Mouse (Mus musculus) forebrain, embryonic 10.5 days (tissue): ENCODE measurements at regions not wholly inside any gene's neighbourhood (a gene's known extent, or its start where the extent isn't known, plus 50 kb on each side); places are given as distances from the start of the nearest gene placed in this dataset.
A peak's percentile ranks its signal among the peaks of the same experiment; 100 is the strongest.

Experiments used
- DNase-seq: peaks from one replicate; pipeline ENCODE4 v3.0.0-alpha.2; 2017; ENCODE audit warnings: low spot score; ENCODE audit errors: extremely low spot score
- H3K27ac ChIP-seq: fragments of 300-500 bp; sonication (generic); 2 replicates; pipeline ENCODE4 v1.5.1; 2016; ENCODE audit warnings: mild to moderate bottlenecking
- H3K27me3 ChIP-seq: fragments of 300-500 bp; sonication (generic); 2 replicates; pipeline ENCODE4 v1.6.1; 2016; ENCODE audit warnings: mild to moderate bottlenecking; ENCODE audit not compliant: poor library complexity, severe bottlenecking
- H3K36me3 ChIP-seq: fragments of 300-500 bp; sonication (generic); replicated peaks from 2 replicates; pipeline ENCODE4 v1.6.1; 2016; ENCODE audit warnings: mild to moderate bottlenecking, moderate library complexity
- H3K4me1 ChIP-seq: fragments of 300-500 bp; sonication (generic); 2 replicates; pipeline ENCODE4 v1.6.1; 2016
- H3K4me3 ChIP-seq: fragments of 300-500 bp; sonication (generic); 2 replicates; pipeline ENCODE4 v1.5.1; 2016; ENCODE audit warnings: mild to moderate bottlenecking, moderate library complexity
- H3K9me3 ChIP-seq: fragments of 300-500 bp; sonication (generic); 2 replicates; pipeline ENCODE4 v1.6.1; 2016; ENCODE audit warnings: mild to moderate bottlenecking, moderate library complexity
- WGBS: fragments of 180-500 bp; shearing (Covaris S2); methylation state at CpG from one replicate; pipeline ENCODE4 v1.1.7; 2016; 5-methylcytosine and 5-hydroxymethylcytosine counted together

DNA sequence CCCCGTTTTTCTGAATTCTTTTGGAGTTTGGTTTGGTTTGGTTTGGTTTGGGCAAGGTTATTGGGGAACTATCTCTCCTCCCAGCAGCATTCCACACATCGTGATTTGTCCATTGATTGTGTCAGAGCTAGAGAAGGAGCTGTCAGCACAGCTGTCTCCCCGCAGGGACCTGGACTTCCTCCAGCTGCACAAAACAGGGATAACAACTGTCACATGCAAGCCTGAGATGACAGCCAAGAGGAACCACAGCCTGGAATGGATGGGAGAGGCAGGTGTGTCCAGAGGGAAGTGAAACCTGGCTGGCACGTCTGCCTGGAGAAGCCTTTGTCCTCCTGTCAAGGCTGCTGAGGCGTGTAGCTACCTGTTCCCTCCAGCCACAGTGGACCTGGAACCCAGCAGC, 274.5 kb upstream of the Sulf2 start:
- WGBS, result 82% methylated on average over 5 of the region's 5 CpGs
- Histone ChIP-seq H3K4me3 (no peak overlapping the region), H3K36me3 (no peaks in the 10 kb centered on the region), H3K27ac (0 out of 2 replicates have a peak overlapping the region, but pooled peaks have one; percentile 8), H3K27me3 (peaks cover 37% of the 10 kb centered on the region), H3K4me1 (peaks cover 65% of the 10 kb centered on the region), H3K9me3 (no peaks in the 10 kb centered on the region)
- no peak for DNase-seq

DNA sequence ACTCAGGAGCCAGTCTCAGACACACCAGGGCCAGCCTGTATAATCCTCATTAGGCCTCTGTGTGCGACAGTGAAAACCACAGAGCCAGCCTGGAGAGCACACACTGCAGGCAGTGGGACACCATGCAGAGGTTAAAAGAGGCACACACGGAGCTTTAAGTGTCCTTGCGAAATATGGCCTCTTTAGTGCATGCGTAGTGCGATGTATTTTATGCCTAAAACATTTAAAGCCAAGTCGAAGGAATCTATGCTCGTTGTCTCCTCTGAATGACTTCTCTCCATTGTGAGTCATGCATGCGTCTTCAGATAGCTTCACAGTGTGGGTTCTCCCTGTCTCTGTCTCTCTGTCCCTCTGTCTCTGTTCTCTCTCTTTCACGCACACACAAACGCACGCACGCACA, 274.0 kb upstream of the Sulf2 start:
- peaks cover 41% of the 10 kb centered on the region for H3K27me3 ChIP-seq
- no peak for DNase-seq
- H3K27ac ChIP-seq, result no peak overlapping the region
- no peaks in the 10 kb centered on the region for H3K36me3 ChIP-seq
- H3K4me1 ChIP-seq, result peaks cover 62% of the 10 kb centered on the region
- H3K4me3 ChIP-seq, result no peak overlapping the region
- 89% methylated on average over 12 of the region's 12 CpGs for WGBS
- H3K9me3 ChIP-seq, result no peaks in the 10 kb centered on the region

DNA sequence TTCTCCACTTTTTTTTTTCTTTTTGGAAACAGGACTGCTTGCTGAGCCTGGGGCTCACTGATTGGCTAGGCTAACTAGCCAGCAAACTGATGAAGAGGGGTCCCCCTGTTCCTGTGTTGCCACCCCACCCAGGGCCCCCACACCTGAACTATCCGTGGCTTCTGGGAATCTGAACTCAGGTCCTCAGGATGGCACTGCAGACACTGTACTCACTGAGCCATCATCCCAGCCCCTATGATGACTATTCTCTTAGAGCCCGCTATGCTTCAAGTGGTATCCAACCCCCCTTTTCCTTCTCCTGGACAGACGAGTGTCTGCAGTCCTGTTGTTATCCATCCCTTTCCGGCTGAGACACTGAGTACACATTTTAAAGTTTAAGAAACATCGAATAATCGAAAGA, 271.9 kb upstream of the Sulf2 start:
- 81% methylated on average over 6 of the region's 6 CpGs for WGBS
- peak overlapping the region; percentile 54 for H3K27ac ChIP-seq
- H3K9me3 ChIP-seq, result no peaks in the 10 kb centered on the region
- no peak for DNase-seq
- no peaks in the 10 kb centered on the region for H3K36me3 ChIP-seq
- peaks cover 52% of the 10 kb centered on the region for H3K27me3 ChIP-seq
- no peak overlapping the region for H3K4me3 ChIP-seq
- H3K4me1 ChIP-seq, result peaks cover 62% of the 10 kb centered on the region

DNA sequence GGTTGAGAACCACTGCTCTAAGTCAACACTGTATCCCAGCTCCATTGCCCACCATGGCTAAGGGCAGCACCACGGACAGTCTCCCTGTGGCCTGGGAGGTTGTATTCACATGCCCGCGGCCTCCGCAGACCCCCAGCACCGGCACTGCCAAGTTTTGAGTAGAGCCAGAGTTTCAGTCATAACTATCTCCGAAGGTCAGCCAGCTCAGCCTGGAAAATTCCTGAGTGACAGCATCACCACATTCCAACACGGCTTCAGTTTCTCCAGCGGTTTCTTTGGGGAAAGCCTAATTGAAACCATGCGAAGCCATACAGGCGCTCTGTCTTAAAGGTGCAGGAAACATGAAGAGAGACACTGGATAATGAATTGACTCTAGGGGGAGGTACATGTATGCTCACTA, 271.5 kb upstream of the Sulf2 start:
- no peaks in the 10 kb centered on the region for H3K9me3 ChIP-seq
- peaks cover 59% of the 10 kb centered on the region for H3K4me1 ChIP-seq
- peaks cover 56% of the 10 kb centered on the region for H3K27me3 ChIP-seq
- 52% methylated on average over 10 of the region's 10 CpGs for WGBS
- H3K36me3 ChIP-seq, result no peaks in the 10 kb centered on the region
- peak overlapping the region; percentile 54 for H3K27ac ChIP-seq
- no peak overlapping the region for H3K4me3 ChIP-seq
- DNase-seq, result peak; percentile 57

DNA sequence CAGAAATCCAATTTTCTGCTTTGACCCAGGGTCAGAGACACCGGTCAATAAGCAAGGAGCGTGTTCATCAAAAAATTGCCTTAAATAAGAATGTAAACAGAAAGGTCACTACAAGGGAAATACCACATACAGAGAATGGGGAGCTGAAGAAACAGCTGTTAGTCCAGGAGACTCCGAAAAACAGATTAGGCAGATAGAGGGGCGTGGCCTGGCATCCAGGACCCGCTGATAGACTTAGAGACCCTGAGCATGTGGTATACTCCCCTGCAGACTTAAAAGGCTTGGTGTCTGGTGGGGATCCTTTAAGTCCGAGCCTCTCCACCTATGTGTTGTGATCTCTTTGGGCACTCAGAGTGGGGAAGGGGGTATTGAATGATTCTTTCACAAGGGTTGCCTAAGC, 271.0 kb upstream of the Sulf2 start:
- no peaks in the 10 kb centered on the region for H3K36me3 ChIP-seq
- peaks cover 61% of the 10 kb centered on the region for H3K27me3 ChIP-seq
- WGBS, result 45% methylated on average over 6 of the region's 6 CpGs
- H3K4me1 ChIP-seq, result peaks cover 59% of the 10 kb centered on the region
- peak overlapping the region; percentile 54 for H3K27ac ChIP-seq
- DNase-seq, result no peak
- no peaks in the 10 kb centered on the region for H3K9me3 ChIP-seq
- H3K4me3 ChIP-seq, result no peak overlapping the region

DNA sequence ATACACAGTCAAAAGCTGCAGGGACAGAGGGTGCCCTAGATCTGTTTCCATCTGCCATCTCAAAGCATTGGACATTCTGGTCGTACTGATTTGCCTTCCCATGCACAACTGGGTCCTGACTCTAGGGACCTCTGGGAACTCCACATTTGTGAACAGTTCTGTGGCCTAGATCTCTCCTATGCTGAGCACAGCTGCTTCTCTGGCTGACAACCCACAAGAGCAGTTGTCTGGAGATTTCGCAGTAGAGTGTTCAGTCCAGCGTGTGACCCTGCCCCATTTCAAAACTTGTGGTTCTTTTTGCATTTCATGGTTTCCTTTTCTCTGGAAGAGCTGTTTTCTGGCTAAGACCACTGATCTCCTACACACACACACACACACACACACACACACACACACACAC, 269.7 kb upstream of the Sulf2 start:
- H3K4me3 ChIP-seq, result no peak overlapping the region
- 94% methylated on average over 3 of the region's 3 CpGs for WGBS
- H3K27ac ChIP-seq, result no peak overlapping the region
- no peaks in the 10 kb centered on the region for H3K9me3 ChIP-seq
- H3K36me3 ChIP-seq, result no peaks in the 10 kb centered on the region
- peaks cover 72% of the 10 kb centered on the region for H3K27me3 ChIP-seq
- no peak for DNase-seq
- H3K4me1 ChIP-seq, result peaks cover 62% of the 10 kb centered on the region

DNA sequence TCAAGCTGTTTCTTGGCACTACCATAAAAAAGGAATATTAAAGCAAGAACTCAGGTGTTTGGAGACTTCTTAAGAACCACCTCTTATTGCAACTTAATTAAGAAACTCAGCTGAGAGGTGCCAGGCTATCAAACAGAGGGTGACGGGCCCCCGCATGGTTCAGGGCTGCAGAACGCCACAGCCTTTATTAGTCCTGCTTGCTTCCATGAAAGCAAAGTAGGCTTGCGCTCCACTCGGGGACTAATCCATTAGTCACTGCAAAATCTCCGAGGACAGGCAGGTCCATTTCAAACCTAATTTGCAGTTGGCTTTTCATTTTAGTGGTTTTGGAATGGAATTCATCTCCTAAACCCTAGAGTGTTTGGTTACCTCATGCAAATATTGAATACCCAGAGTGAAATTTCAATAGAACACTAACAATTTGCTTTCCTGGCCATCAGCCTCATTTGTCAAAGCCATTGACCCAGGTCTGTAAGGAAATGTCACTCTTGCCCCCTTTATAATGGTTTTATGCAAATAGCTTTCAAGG, 267.7 kb upstream of the Sulf2 start:
- Histone ChIP-seq H3K27ac (no peak overlapping the region), H3K9me3 (no peaks in the 10 kb centered on the region), H3K4me3 (no peak overlapping the region), H3K27me3 (peaks cover 69% of the 10 kb centered on the region), H3K36me3 (no peaks in the 10 kb centered on the region), H3K4me1 (peaks cover 67% of the 10 kb centered on the region)
- 53% methylated on average over 6 of the region's 6 CpGs for WGBS
- DNase-seq, result no peak

DNA sequence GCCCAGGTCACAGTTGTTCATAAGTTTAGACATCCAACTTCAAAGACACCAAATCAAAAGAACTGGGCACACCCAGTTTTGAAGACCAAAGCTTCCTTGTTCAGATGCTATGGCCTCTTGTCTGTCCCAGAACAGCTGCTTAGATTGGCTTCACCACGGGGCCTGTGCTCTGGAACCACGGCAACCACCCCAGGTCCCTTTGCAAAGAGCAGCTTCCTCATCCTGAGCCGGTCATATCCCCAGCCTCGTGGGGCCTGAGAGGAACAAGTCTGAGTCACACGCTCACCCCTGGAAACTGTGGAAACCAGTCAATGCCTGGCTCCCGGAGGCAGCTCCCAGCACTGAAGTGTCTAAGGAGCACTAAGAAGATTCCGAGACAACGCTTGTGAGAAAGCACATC, 264.8 kb upstream of the Sulf2 start:
- Histone ChIP-seq H3K27me3 (peaks cover 60% of the 10 kb centered on the region), H3K36me3 (no peaks in the 10 kb centered on the region), H3K4me1 (peaks cover 49% of the 10 kb centered on the region), H3K9me3 (no peaks in the 10 kb centered on the region), H3K4me3 (no peak overlapping the region), H3K27ac (peak overlapping the region; percentile 30; the same call in 1 of the 2 replicates)
- 80% methylated on average over 8 of the region's 8 CpGs for WGBS
- DNase-seq, result no peak

DNA sequence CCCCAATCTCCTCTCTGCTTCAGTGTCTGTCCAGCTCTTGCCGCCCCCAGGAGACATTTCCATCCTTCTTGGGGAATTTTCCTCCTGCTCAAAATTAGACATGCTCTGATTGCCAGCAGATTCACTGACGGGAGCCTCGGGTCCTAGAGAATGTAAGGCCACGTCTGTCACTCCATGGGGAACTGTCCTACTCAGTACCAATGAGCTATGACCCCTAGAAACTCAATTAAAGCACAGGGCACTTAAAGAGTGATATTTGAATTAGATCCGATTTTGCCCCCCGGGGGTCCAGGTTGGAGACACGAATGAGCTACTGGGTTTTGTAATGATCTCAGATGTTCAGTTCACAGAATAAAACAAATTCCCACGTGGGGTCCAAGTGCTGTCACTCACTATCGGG, 263.8 kb upstream of the Sulf2 start:
- peak overlapping the region; percentile 35; the same call in 1 of the 2 replicates for H3K27ac ChIP-seq
- no peaks in the 10 kb centered on the region for H3K36me3 ChIP-seq
- peaks cover 50% of the 10 kb centered on the region for H3K27me3 ChIP-seq
- WGBS, result 46% methylated on average over 9 of the region's 9 CpGs
- DNase-seq, result no peak
- H3K4me1 ChIP-seq, result peaks cover 50% of the 10 kb centered on the region
- no peak overlapping the region for H3K4me3 ChIP-seq
- H3K9me3 ChIP-seq, result no peaks in the 10 kb centered on the region

DNA sequence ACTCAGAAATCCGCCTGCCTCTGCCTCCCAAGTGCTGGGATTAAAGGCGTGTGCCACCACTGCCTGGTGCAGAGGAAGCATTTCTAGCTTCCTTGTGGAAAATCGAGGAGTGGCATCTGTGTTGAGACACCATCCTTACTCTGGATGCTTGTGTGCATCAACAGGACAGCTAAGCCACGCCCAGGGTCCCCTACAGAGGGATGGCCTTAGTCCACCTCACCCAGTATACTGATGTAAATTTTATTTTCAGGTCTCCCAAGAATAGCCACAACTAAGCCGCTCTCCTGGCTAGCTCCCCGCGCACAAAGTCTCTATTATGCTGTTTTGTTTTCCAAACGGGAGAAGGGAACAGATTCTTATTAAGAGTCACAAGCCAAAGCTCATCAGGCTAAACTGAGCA, 262.8 kb upstream of the Sulf2 start:
- Histone ChIP-seq H3K27me3 (peaks cover 42% of the 10 kb centered on the region), H3K36me3 (no peaks in the 10 kb centered on the region), H3K4me3 (no peak overlapping the region), H3K27ac (no peak overlapping the region), H3K9me3 (no peaks in the 10 kb centered on the region), H3K4me1 (peaks cover 43% of the 10 kb centered on the region)
- WGBS, result 76% methylated on average over 8 of the region's 8 CpGs
- DNase-seq, result no peak

DNA sequence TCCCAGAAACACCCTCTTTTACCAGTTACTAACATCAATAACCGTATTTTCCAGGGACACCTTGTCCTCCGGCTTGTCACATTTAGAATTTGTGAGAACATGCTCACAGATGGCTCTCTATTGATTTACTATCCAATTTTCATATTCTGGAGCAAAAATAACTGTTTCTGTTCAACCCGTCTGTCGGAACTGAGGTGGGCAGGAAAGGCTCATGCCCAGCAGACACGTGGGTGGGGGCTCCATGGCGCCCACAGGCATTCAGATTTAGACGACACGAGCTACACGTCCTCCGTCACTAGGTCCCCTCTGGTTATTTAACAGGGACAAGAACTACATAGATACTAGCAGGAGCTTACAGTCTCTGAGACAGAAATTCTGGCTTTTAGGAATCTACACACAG, 262.2 kb upstream of the Sulf2 start:
- Histone ChIP-seq H3K4me1 (peaks cover 40% of the 10 kb centered on the region), H3K27ac (no peak overlapping the region), H3K4me3 (no peak overlapping the region), H3K9me3 (no peaks in the 10 kb centered on the region), H3K36me3 (no peaks in the 10 kb centered on the region), H3K27me3 (peaks cover 42% of the 10 kb centered on the region)
- no peak for DNase-seq
- WGBS, result 91% methylated on average over 10 of the region's 10 CpGs

DNA sequence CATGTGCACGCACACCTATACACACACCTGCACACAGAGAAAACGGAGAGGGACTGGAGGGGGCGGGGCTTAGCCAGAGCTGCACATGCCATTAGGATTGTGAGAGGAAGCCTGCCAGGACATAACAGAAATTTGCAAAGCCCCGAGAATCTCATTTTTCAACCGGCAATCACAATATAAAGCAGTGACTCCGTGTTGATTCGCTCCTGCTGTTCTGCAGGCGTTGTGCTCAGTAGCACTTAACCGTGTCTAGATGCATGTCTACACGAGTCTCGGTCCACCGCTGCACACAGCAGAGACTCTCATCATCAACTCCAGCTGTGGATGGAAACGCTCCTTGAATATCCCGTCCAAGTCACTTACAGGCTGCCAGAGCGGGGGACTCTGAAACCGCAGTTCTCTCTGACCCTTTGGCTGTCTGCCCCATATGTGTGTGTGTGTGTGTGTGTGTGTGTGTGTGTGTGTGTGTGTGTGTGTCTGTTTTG, 260.1 kb upstream of the Sulf2 start:
- H3K4me3 ChIP-seq, result no peak overlapping the region
- H3K36me3 ChIP-seq, result no peaks in the 10 kb centered on the region
- H3K27me3 ChIP-seq, result peaks cover 24% of the 10 kb centered on the region; the same call in 1 of the 2 replicates
- no peak for DNase-seq
- WGBS, result 84% methylated on average over 16 of the region's 16 CpGs
- H3K4me1 ChIP-seq, result peaks cover 57% of the 10 kb centered on the region
- H3K27ac ChIP-seq, result peak overlapping the region; percentile 65; the same call in 1 of the 2 replicates
- H3K9me3 ChIP-seq, result no peaks in the 10 kb centered on the region

DNA sequence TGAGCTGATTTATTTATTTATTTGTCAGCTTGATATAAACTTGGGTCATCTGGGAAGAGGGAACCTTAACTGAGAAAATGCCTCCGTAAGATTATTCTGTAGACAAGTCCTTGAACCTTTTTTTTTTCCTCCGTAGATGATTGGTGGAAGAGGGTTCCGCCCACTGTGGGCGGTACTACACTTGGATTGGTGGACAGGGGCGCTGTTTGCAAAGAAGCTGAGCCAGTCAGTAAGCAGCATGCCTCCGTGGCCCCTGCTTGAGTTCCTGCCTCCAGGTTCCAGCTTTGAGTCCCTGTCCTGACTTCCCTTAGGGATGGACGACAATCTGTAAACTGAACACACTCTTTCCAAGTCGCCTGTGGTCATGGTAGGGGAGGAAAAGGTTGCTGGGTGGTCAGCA, 259.4 kb upstream of the Sulf2 start:
- no peaks in the 10 kb centered on the region for H3K36me3 ChIP-seq
- WGBS, result 93% methylated on average over 8 of the region's 8 CpGs
- peaks cover 51% of the 10 kb centered on the region for H3K4me1 ChIP-seq
- no peaks in the 10 kb centered on the region for H3K9me3 ChIP-seq
- no peak for DNase-seq
- H3K27ac ChIP-seq, result no peak overlapping the region
- H3K27me3 ChIP-seq, result peaks cover 18% of the 10 kb centered on the region; the same call in 1 of the 2 replicates
- no peak overlapping the region for H3K4me3 ChIP-seq
